Mouse (Mus musculus) retina, postnatal 1 day (tissue): ENCODE measurements at regions not wholly inside any gene's neighbourhood (a gene's known extent, or its start where the extent isn't known, plus 50 kb on each side); places are given as distances from the start of the nearest gene placed in this dataset.
"Not testable (repeated sequence)": the region's sequence is repeated elsewhere in the genome, so short reads cannot be mapped to it uniquely, and the experiment has no call there.

Source experiments
- DNase-seq: peaks from one replicate; pipeline ENCODE4 v3.0.0-alpha.2; 2012

GRCm38 (mm10) chr9:23651300-23651699, 428.4 kb downstream of the Bmper start:
- no peak for DNase-seq

- no peak for DNase-seq
Measured at GRCm38 (mm10) chr9:23653086-23653485, 430.2 kb downstream of the Bmper start.

DNA sequence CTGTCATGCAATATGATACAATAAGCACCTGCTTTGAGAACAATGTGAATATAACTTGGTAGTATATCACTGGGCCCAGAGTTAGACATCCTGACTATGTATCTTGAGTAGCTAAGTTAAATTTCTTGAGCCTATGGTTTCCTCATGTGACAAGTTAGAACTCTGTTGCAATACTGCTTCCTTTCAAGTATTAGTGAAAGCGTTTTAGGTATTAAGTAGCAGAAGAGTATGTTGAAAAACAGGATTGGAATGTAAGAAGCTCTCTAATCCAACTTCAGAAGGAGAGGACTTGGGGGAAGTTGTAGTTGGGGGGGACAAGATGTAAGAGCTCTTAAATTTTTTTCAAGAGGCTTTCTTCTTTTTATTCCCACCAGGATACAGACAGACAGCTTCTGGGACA, 431.9 kb downstream of the Bmper start:
- DNase-seq = no peak

GRCm38 (mm10) chr9:23665960-23666359, 431.8 kb upstream of the Npsr1 start:
- peak; percentile 90 for DNase-seq

DNA sequence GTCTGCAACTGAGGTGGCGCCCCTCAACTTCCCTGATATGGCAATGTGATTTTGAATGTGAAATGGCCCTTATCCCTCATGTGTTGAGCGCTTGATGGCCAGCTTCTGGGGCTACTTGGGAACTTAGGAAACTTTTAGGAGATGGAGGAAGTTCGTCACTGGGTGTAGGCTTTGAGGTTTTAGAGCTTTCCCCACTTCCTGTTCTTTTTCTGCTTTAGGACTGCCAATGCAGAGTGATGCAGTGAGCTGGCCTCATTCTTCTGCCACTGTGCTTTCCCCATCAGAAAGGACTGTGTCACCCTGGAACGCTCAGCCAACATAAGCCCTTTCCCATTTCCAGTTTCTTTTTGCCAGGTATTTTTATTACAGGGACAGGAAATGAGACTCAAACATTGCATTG, 428.6 kb upstream of the Npsr1 start:
- DNase-seq = no peak

GRCm38 (mm10) chr9:23670642-23671041, 427.2 kb upstream of the Npsr1 start:
- DNase-seq = no peak

DNA sequence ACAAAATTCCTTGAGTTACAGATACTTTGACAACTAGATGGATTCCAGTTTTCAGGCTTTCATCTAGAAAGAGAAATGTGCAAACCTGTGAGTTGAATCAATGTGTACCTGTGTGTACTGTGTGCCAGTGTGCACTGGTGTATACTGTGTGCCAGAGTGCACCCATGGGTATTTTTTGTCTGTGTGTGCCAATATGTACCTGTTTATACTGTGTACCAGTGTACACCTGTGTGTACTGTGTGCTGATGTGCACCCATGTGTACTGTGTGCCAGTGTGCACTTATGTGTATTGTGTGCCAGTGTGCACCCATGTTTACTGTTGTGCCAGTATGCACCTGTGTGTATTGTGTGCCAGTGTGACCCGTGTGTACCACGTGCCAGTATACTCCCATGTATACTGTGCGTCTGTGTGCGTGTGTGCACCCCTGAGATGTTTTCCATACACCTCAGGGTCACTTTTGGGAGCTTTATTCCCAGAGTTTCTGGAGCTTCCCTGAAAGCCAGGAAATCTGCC, 424.4 kb upstream of the Npsr1 start:
- no peak for DNase-seq

DNA sequence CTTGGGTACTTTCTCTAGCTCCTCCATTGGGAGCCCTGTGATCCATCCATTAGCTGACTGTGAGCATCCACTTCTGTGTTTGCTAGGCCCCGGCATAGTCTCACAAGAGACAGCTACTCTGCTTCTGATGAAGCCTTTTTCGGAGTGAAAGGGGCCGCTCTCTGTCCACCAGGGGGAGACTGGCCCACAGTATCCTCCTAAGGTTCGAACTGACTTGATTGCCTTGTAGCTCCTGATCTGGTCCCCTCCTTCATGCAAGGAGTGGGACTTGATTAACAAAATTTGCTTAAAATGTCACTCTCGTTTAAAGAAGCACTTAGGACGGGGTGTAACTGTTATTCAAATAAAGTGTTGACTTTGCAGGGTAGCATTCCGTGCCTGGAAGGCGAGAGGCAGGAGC, 423.0 kb upstream of the Npsr1 start:
- DNase-seq = peak; percentile 36

GRCm38 (mm10) chr9:23689456-23689855, 408.3 kb upstream of the Npsr1 start:
- DNase-seq = no peak

GRCm38 (mm10) chr9:23692768-23693441, 404.9 kb upstream of the Npsr1 start:
- DNase-seq = no peak

- no peak for DNase-seq
Measured at GRCm38 (mm10) chr9:23693442-23693829, 404.4 kb upstream of the Npsr1 start.

DNA sequence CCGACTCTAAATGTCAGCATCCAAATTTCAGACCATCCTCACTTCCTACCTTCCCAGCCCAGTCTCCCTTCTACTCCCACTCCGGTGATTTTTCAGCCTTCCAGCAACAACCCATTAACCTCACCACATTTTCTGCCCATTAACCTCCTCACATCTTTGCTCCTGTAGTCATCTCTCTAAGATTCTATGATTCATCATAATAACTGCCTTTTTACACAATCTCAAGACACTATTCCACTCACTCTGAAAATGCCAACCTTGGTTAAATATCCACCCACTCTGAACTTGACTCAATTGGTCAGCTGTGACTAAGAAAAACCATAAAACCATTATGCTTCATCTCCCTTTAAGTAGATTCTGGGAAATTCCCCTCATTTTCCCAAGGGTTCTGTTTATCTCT, 403.3 kb upstream of the Npsr1 start:
- DNase-seq = no peak

DNA sequence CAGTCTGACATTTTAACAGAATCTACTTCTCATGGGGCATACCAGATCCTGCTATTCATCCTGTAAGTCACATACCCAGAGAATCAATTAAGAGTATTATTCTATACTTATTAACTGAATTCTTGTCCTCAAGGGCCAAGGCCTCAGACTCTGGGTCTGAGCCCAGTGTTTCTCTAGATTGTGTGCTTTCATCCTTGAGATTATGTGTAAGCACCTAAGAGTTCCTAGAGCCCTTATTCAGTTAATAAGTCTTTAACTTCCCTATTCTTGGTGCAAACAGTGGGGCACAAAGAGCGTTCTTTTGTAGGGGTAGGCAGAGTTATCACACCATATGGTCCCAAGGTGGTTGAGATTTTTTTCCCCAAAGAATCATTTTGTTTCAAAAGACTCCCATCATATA, 397.2 kb upstream of the Npsr1 start:
- DNase-seq = no peak

DNA sequence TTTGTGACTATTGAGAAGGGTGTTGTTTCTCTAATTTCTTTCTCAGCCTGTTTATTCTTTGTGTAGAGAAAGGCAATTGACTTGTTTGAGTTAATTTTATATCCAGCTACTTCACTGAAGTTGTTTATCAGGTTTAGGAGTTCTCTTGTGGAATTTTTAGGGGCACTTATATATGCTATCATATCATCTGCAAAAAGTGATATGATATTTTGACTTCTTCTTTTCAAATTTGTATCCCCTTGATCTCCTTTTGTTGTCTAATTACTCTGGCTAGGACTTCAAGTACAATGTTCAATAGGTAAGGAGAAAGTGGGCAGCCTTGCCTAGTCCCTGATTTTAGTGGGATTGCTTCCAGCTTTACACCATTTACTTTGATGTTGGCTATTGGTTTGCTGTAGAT, 380.2 kb upstream of the Npsr1 start:
- not testable (repeated sequence) for DNase-seq

DNA sequence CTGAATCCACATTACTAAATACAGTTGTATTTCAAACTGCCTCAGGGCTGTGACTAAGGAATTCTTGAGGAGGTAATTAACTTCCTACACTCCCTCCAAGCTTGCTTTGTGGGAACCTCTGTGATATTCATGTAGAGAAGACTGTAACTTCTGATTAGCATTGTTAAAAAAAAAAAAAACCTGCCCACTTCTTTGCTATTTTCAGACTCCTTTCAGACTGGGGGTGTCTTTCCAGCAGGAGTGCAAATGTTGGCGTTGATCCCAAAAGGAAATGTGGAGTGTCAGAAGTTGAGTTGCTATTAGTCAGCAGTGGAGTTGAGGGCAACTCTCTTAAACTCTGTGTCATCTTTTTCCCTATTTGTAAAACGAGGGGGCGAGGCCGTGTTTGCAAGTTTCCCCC, 369.0 kb upstream of the Npsr1 start:
- no peak for DNase-seq

DNA sequence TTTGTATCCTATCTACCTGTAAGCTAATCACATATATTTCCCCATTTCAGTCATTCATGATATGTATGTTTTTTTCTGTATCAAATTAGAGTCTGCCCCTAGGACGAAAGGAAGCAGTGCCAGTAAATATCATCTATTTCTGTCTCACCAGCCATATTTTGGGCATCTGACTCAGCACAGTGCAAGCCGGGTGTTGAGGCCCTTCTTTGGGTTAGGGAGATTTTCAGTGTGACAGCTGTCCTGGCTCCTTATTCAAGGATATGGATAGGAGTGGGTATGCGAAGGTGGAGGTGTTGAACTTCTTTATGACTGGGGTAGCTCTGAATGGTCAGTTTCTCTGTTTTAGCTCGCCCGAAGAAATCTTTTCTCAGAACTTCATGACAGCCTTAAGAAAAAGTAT, 345.3 kb upstream of the Npsr1 start:
- DNase-seq = no peak

- DNase-seq = peak; percentile 2
Measured at GRCm38 (mm10) chr9:23786660-23787059, 311.1 kb upstream of the Npsr1 start.
